In genomic region chr6:83029777-83030176, GRCm38 (mm10) we compare ENCODE assay signal across 19 mouse cellular contexts. TPM values are rescaled to one million over a fixed set of nuclear protein-coding genes. Genes with fewer than 3 reads are reported as not detected.
DNase-seq lines count a peak whose midpoint lies in the region; ATAC-seq lines count a peak whose summit lies in the region.
"Had no signal": no experiment of that assay in that cellular context is flagged by ENCODE, and none has a peak within 500 bp of the region (broad histone marks: within the 10 kb centered on the region; RNA-seq: fewer than 3 reads in every experiment).

No protein-coding gene starts in this region.

- no peak for ATAC-seq in forebrain, embryonic 11.5 days (replicated peaks; ENCODE audit: low FRiP score)
- ATAC-seq in forebrain, embryonic 16.5 days, result no peak
- no peak for ATAC-seq in hindbrain, embryonic 13.5 days (ENCODE audit: low FRiP score)
- no peak for ATAC-seq in hindbrain, embryonic 16.5 days
- no peak for ATAC-seq in megakaryocyte, adult 5-6 weeks (ENCODE audit: poor library complexity, severe bottlenecking)
- ATAC-seq: activated CD4-positive, CD25-positive, alpha-beta regulatory T cell, adult 4 months; forebrain, postnatal 0 days; hindbrain, postnatal 0 days had no signal

- H3K9ac ChIP-seq in forebrain, embryonic 11.5 days (ENCODE audit: low read length), result no peak overlapping the region
- no peak overlapping the region for H3K9ac ChIP-seq in forebrain, embryonic 16.5 days (replicated peaks; ENCODE audit: low read depth, low read length)
- 0 out of 2 replicates have a peak overlapping the region, but pooled peaks have one; percentile 35 for H3K9ac ChIP-seq in hindbrain, embryonic 13.5 days
- H3K9ac ChIP-seq in hindbrain, embryonic 16.5 days (ENCODE audit: low read depth, low read length), result no peak overlapping the region
- H3K9ac ChIP-seq: embryonic facial prominence, embryonic 15.5 days; forebrain, embryonic 12.5 days; forebrain, postnatal 0 days had no signal

- no peak overlapping the region for H3K4me2 ChIP-seq in forebrain, embryonic 11.5 days (ENCODE audit: low read depth, low read length, severe bottlenecking)
- H3K4me2 ChIP-seq in forebrain, embryonic 16.5 days (ENCODE audit: low read length), result no peak overlapping the region
- no peak overlapping the region for H3K4me2 ChIP-seq in hindbrain, embryonic 13.5 days
- H3K4me2 ChIP-seq in hindbrain, embryonic 16.5 days (ENCODE audit: low read length), result no peak overlapping the region
- H3K4me2 ChIP-seq: embryonic facial prominence, embryonic 15.5 days; forebrain, embryonic 12.5 days had no signal

- no peak overlapping the region for H3K27ac ChIP-seq in forebrain, embryonic 11.5 days (ENCODE audit: low read depth, low read length)
- H3K27ac ChIP-seq in forebrain, embryonic 16.5 days (ENCODE audit: low read length), result no peak overlapping the region
- no peak overlapping the region for H3K27ac ChIP-seq in hindbrain, embryonic 13.5 days
- H3K27ac ChIP-seq in hindbrain, embryonic 16.5 days (ENCODE audit: low read depth, low read length), result no peak overlapping the region
- H3K27ac ChIP-seq: embryonic facial prominence, embryonic 15.5 days; forebrain, embryonic 12.5 days; heart, embryonic 10.5 days; hindbrain, postnatal 0 days had no signal

- H3K4me3 ChIP-seq in forebrain, embryonic 11.5 days (ENCODE audit: low read depth, low read length), result no peak overlapping the region
- no peak overlapping the region for H3K4me3 ChIP-seq in forebrain, embryonic 16.5 days (replicated peaks; ENCODE audit: low read length)
- H3K4me3 ChIP-seq in hindbrain, embryonic 13.5 days, result no peak overlapping the region
- H3K4me3 ChIP-seq in hindbrain, embryonic 16.5 days (ENCODE audit: low read length), result no peak overlapping the region
- H3K4me3 ChIP-seq in megakaryocyte, embryonic 14.5 days (replicated peaks), result peak overlapping the region; percentile 50
- H3K4me3 ChIP-seq: embryonic facial prominence, embryonic 15.5 days; forebrain, embryonic 12.5 days; heart, embryonic 10.5 days had no signal

- WGBS in forebrain, embryonic 11.5 days, result 13% methylated on average over 10 of the region's 10 CpGs
- 20% methylated on average over 10 of the region's 10 CpGs for WGBS in forebrain, embryonic 16.5 days
- WGBS in hindbrain, embryonic 13.5 days, result 28% methylated on average over 10 of the region's 10 CpGs
- 24% methylated on average over 10 of the region's 10 CpGs for WGBS in hindbrain, embryonic 16.5 days

- peaks cover 7% of the 10 kb centered on the region for H3K4me1 ChIP-seq in forebrain, embryonic 11.5 days (replicated peaks; ENCODE audit: control insufficient read depth, insufficient read depth, low read length)
- peaks cover 20% of the 10 kb centered on the region for H3K4me1 ChIP-seq in forebrain, embryonic 16.5 days (replicated peaks; ENCODE audit: control insufficient read depth, insufficient read depth, low read length)
- H3K4me1 ChIP-seq in hindbrain, embryonic 13.5 days (replicated peaks), result peaks cover 29% of the 10 kb centered on the region
- H3K4me1 ChIP-seq in hindbrain, embryonic 16.5 days (ENCODE audit: control insufficient read depth, insufficient read depth, low read depth, low read length), result peaks cover 16% of the 10 kb centered on the region
- peaks cover 89% of the 10 kb centered on the region for H3K4me1 ChIP-seq in megakaryocyte, embryonic 14.5 days

- no peaks in the 10 kb centered on the region for H3K36me3 ChIP-seq in forebrain, embryonic 11.5 days (ENCODE audit: control insufficient read depth, insufficient read depth, low read length)
- no peaks in the 10 kb centered on the region for H3K36me3 ChIP-seq in forebrain, embryonic 16.5 days (ENCODE audit: control insufficient read depth, insufficient read depth)
- H3K36me3 ChIP-seq in hindbrain, embryonic 13.5 days, result no peaks in the 10 kb centered on the region
- no peaks in the 10 kb centered on the region for H3K36me3 ChIP-seq in hindbrain, embryonic 16.5 days (ENCODE audit: control insufficient read depth, insufficient read depth, low read length)
- H3K36me3 ChIP-seq in megakaryocyte, embryonic 14.5 days (replicated peaks; ENCODE audit: low read length), result peaks cover 46% of the 10 kb centered on the region
- H3K36me3 ChIP-seq: embryonic facial prominence, embryonic 15.5 days; forebrain, embryonic 12.5 days had no signal

- DNase-seq in forebrain, embryonic 11.5 days (ENCODE audit: low spot score), result peak; percentile 43
- no peak for DNase-seq in right cerebral cortex, adult 18-20 months
- DNase-seq: adrenal gland, postnatal 14 days; cerebellum, adult 11-12 months; cerebellum, adult 9-10 months; cerebellum, postnatal 25 days; forebrain, postnatal 0 days; gastrocnemius, postnatal 36 days; heart, adult 18-20 months had no signal

- peaks cover 19% of the 10 kb centered on the region for H3K27me3 ChIP-seq in forebrain, embryonic 11.5 days (ENCODE audit: control insufficient read depth, insufficient read depth, low read length)
- H3K27me3 ChIP-seq in forebrain, embryonic 16.5 days (replicated peaks; ENCODE audit: control insufficient read depth, insufficient read depth, low read length), result peaks cover 20% of the 10 kb centered on the region
- H3K27me3 ChIP-seq in hindbrain, embryonic 13.5 days, result peaks cover 73% of the 10 kb centered on the region
- H3K27me3 ChIP-seq in hindbrain, embryonic 16.5 days (replicated peaks; ENCODE audit: control insufficient read depth, insufficient read depth, low read length), result peaks cover 17% of the 10 kb centered on the region
- H3K27me3 ChIP-seq in megakaryocyte, embryonic 14.5 days (replicated peaks), result no peaks in the 10 kb centered on the region

- no peaks in the 10 kb centered on the region for H3K9me3 ChIP-seq in forebrain, embryonic 11.5 days (ENCODE audit: control insufficient read depth, low read length)
- H3K9me3 ChIP-seq in forebrain, embryonic 16.5 days (ENCODE audit: control insufficient read depth, low read length), result no peaks in the 10 kb centered on the region
- no peaks in the 10 kb centered on the region for H3K9me3 ChIP-seq in hindbrain, embryonic 13.5 days
- no peaks in the 10 kb centered on the region for H3K9me3 ChIP-seq in hindbrain, embryonic 16.5 days (ENCODE audit: control insufficient read depth, low read length)
- no peaks in the 10 kb centered on the region for H3K9me3 ChIP-seq in megakaryocyte, embryonic 14.5 days
- H3K9me3 ChIP-seq: embryonic facial prominence, embryonic 15.5 days; forebrain, embryonic 12.5 days; heart, embryonic 10.5 days had no signal

RNA-seq across cellular contexts. Expression of gene Dok1, which starts 3.5 kb away (rescaled TPM):
- 4.8 and 5.6 TPM in 2 replicates for polyA plus RNA-seq in forebrain, embryonic 11.5 days (2014; fragmentation: Nextera tagmentation; extraction: Ambion mirVana)
- 2.0 and 2.1 TPM in 2 replicates for polyA plus RNA-seq in forebrain, embryonic 16.5 days (2015; fragmentation: Nextera tagmentation; extraction: Ambion mirVana)
- polyA plus RNA-seq in hindbrain, embryonic 13.5 days (2015; fragmentation: Nextera tagmentation; extraction: Ambion mirVana), result 2.8 and 3.6 TPM in 2 replicates
- polyA plus RNA-seq in hindbrain, embryonic 16.5 days (2015; fragmentation: Nextera tagmentation; extraction: Ambion mirVana), result 2.1 and 2.2 TPM in 2 replicates
- 159 and 256 TPM in 2 replicates for polyA plus RNA-seq in megakaryocyte, embryonic 14.5 days (2012; ENCODE audit: insufficient read depth, low replicate concordance)
- 10.2 and 12.3 TPM in 2 replicates for total RNA-seq in megakaryocyte, adult 5-6 weeks (2015)
- total RNA-seq in megakaryocyte, adult 5-6 weeks (2017), result 23.5 and 26.8 TPM in 2 replicates

RNA-seq across cellular contexts. Expression of gene Loxl3, which starts 4.2 kb away (rescaled TPM):
- polyA plus RNA-seq in forebrain, embryonic 11.5 days (2014; fragmentation: Nextera tagmentation; extraction: Ambion mirVana), result 9.2 and 9.9 TPM in 2 replicates
- polyA plus RNA-seq in forebrain, embryonic 16.5 days (2015; fragmentation: Nextera tagmentation; extraction: Ambion mirVana), result 5.3 and 6.0 TPM in 2 replicates
- 5.9 and 6.8 TPM in 2 replicates for polyA plus RNA-seq in hindbrain, embryonic 13.5 days (2015; fragmentation: Nextera tagmentation; extraction: Ambion mirVana)
- 7.1 and 8.5 TPM in 2 replicates for polyA plus RNA-seq in hindbrain, embryonic 16.5 days (2015; fragmentation: Nextera tagmentation; extraction: Ambion mirVana)
- 0.40 and 4.2 TPM in 2 replicates for polyA plus RNA-seq in megakaryocyte, embryonic 14.5 days (2012; ENCODE audit: insufficient read depth, low replicate concordance)
- 0.30 and 0.65 TPM in 2 replicates for total RNA-seq in megakaryocyte, adult 5-6 weeks (2015)
- 0.44 and 1.4 TPM in 2 replicates for total RNA-seq in megakaryocyte, adult 5-6 weeks (2017)

RNA-seq across cellular contexts. Expression of gene Aup1, which starts 24.5 kb away (rescaled TPM):
- 124 and 125 TPM in 2 replicates for polyA plus RNA-seq in forebrain, embryonic 11.5 days (2014; fragmentation: Nextera tagmentation; extraction: Ambion mirVana)
- 157 and 186 TPM in 2 replicates for polyA plus RNA-seq in forebrain, embryonic 16.5 days (2015; fragmentation: Nextera tagmentation; extraction: Ambion mirVana)
- 168 and 178 TPM in 2 replicates for polyA plus RNA-seq in hindbrain, embryonic 13.5 days (2015; fragmentation: Nextera tagmentation; extraction: Ambion mirVana)
- polyA plus RNA-seq in hindbrain, embryonic 16.5 days (2015; fragmentation: Nextera tagmentation; extraction: Ambion mirVana), result 179 and 193 TPM in 2 replicates
- polyA plus RNA-seq in megakaryocyte, embryonic 14.5 days (2012; ENCODE audit: insufficient read depth, low replicate concordance), result 1,695 and 4,915 TPM in 2 replicates
- 156 and 191 TPM in 2 replicates for total RNA-seq in megakaryocyte, adult 5-6 weeks (2015)
- 143 and 168 TPM in 2 replicates for total RNA-seq in megakaryocyte, adult 5-6 weeks (2017)

RNA-seq across cellular contexts. Expression of gene Htra2, which starts 25.3 kb away (rescaled TPM):
- polyA plus RNA-seq in forebrain, embryonic 11.5 days (2014; fragmentation: Nextera tagmentation; extraction: Ambion mirVana), result 30.1 and 32.5 TPM in 2 replicates
- polyA plus RNA-seq in forebrain, embryonic 16.5 days (2015; fragmentation: Nextera tagmentation; extraction: Ambion mirVana), result 70.7 and 77.8 TPM in 2 replicates
- polyA plus RNA-seq in hindbrain, embryonic 13.5 days (2015; fragmentation: Nextera tagmentation; extraction: Ambion mirVana), result 68.6 and 74.6 TPM in 2 replicates
- polyA plus RNA-seq in hindbrain, embryonic 16.5 days (2015; fragmentation: Nextera tagmentation; extraction: Ambion mirVana), result 85.6 and 88.5 TPM in 2 replicates
- polyA plus RNA-seq in megakaryocyte, embryonic 14.5 days (2012; ENCODE audit: insufficient read depth, low replicate concordance), result 27.7 and 49.5 TPM in 2 replicates
- 53.9 and 55.6 TPM in 2 replicates for total RNA-seq in megakaryocyte, adult 5-6 weeks (2015)
- total RNA-seq in megakaryocyte, adult 5-6 weeks (2017), result 34.1 and 41.4 TPM in 2 replicates

RNA-seq across cellular contexts. Expression of gene Dqx1, which starts 27.9 kb away (rescaled TPM):
- 0.85 and 1.3 TPM in 2 replicates for polyA plus RNA-seq in forebrain, embryonic 11.5 days (2014; fragmentation: Nextera tagmentation; extraction: Ambion mirVana)
- 0.30 and 0.31 TPM in 2 replicates for polyA plus RNA-seq in forebrain, embryonic 16.5 days (2015; fragmentation: Nextera tagmentation; extraction: Ambion mirVana)
- polyA plus RNA-seq in hindbrain, embryonic 13.5 days (2015; fragmentation: Nextera tagmentation; extraction: Ambion mirVana), result 0.81 and 0.91 TPM in 2 replicates
- polyA plus RNA-seq in hindbrain, embryonic 16.5 days (2015; fragmentation: Nextera tagmentation; extraction: Ambion mirVana), result 0.28 and 0.71 TPM in 2 replicates
- 0.22 TPM in 1 of 2 replicates, not detected in the other for polyA plus RNA-seq in megakaryocyte, embryonic 14.5 days (2012; ENCODE audit: insufficient read depth, low replicate concordance)
- total RNA-seq in megakaryocyte, adult 5-6 weeks (2015), result 2.2 and 2.3 TPM in 2 replicates
- 0.62 and 1.2 TPM in 2 replicates for total RNA-seq in megakaryocyte, adult 5-6 weeks (2017)
- total RNA-seq: hindbrain, postnatal 0 days had no signal

Comparison
In these comparisons a context has a peak if more than half of its experiments do, and no peak if none do; other contexts are left out.
1. RNA of gene Dok1, which starts 3.5 kb away (polyA plus RNA-seq): 159 to 256 TPM in megakaryocyte, embryonic 14.5 days; 4.8 to 5.6 TPM in forebrain, embryonic 11.5 days, 2.8 to 3.6 TPM in hindbrain, embryonic 13.5 days, 2.1 to 2.2 TPM in hindbrain, embryonic 16.5 days and 2.0 to 2.1 TPM in forebrain, embryonic 16.5 days; every median in the first group is over 10 times any median in the second.